Mouse (Mus musculus) liver, adult 2 months (tissue): ENCODE data around the gene Fgf2. TPM values are rescaled to one million over a fixed set of nuclear protein-coding genes. Genes with fewer than 3 reads are reported as not detected.

Experiments used
- DNase-seq: peaks from one replicate; pipeline ENCODE4 v3.0.0-alpha.2; 2011; ENCODE audit warnings: low read depth, low spot score; ENCODE audit errors: extremely low read depth
- H3K27ac ChIP-seq: fragments of 200-500 bp; replicated peaks from 2 replicates; pipeline ENCODE4 v1.5.1; 2012; ENCODE audit warnings: low read depth, mild to moderate bottlenecking, control low read depth, inconsistent platforms, low read length; ENCODE audit not compliant: insufficient read depth
- H3K27me3 ChIP-seq: fragments of 200-500 bp; 2 replicates; pipeline ENCODE4 v1.6.1; 2012; ENCODE audit warnings: mild to moderate bottlenecking, moderate library complexity, low read length, inconsistent platforms; ENCODE audit not compliant: control insufficient read depth, insufficient read depth
- H3K36me3 ChIP-seq: fragments of 200-500 bp; 2 replicates; pipeline ENCODE4 v1.6.1; 2012; ENCODE audit warnings: low read length, inconsistent platforms; ENCODE audit not compliant: control insufficient read depth, insufficient read depth
- H3K4me1 ChIP-seq: fragments of 200-500 bp; 2 replicates; pipeline ENCODE4 v1.6.1; 2011; ENCODE audit warnings: low read length; ENCODE audit not compliant: control insufficient read depth, insufficient read depth
- H3K4me3 ChIP-seq: fragments of 200-500 bp; 2 replicates; pipeline ENCODE4 v1.5.1; 2011; ENCODE audit warnings: low read depth, mild to moderate bottlenecking, control low read depth, low read length, moderate library complexity; ENCODE audit not compliant: insufficient read depth
- H3K79me2 ChIP-seq: fragments of 200-500 bp; 2 replicates; pipeline ENCODE4 v1.6.1; 2012; ENCODE audit warnings: inconsistent platforms, mild to moderate bottlenecking, low read length, moderate library complexity; ENCODE audit not compliant: control insufficient read depth, insufficient read depth
- H3K9ac ChIP-seq: fragments of 200-500 bp; 2 replicates; pipeline ENCODE4 v1.6.1; 2012; ENCODE audit warnings: low read depth, mild to moderate bottlenecking, control low read depth, inconsistent platforms, low read length
- CTCF ChIP-seq: fragments of 200-500 bp; IDR thresholded peaks from 2 replicates; pipeline ENCODE4 v1.5.1; 2011; ENCODE audit warnings: low read depth, low read length, control low read depth
- POLR2A ChIP-seq: fragments of 200-500 bp; IDR thresholded peaks from 2 replicates; pipeline ENCODE4 v1.6.1; 2011; ENCODE audit warnings: low read length, control low read depth; ENCODE audit not compliant: insufficient read depth; ENCODE audit errors: extremely low read depth
- WGBS: fragments of 180-500 bp; shearing (Covaris S2); methylation state at CpG from one replicate; pipeline ENCODE4 v1.1.7; 2018; 5-methylcytosine and 5-hydroxymethylcytosine counted together
- polyA plus RNA-seq: library from polyadenylated mRNA; depleted of rRNA; stranded (reverse); fragments of >200 nt; gene quantifications from 2 replicates; pipeline ENCODE4 v1.2.3, GENCODE M21; 2012
- total RNA-seq: library from RNA; depleted of rRNA; stranded (reverse); fragments of >200 nt; gene quantifications from 2 replicates; pipeline ENCODE4 v1.2.3, GENCODE M21; 2014

Gene Fgf2
- total and polyA plus RNA-seq, 2 experiments = 0.11 to 0.46 TPM

DNA sequence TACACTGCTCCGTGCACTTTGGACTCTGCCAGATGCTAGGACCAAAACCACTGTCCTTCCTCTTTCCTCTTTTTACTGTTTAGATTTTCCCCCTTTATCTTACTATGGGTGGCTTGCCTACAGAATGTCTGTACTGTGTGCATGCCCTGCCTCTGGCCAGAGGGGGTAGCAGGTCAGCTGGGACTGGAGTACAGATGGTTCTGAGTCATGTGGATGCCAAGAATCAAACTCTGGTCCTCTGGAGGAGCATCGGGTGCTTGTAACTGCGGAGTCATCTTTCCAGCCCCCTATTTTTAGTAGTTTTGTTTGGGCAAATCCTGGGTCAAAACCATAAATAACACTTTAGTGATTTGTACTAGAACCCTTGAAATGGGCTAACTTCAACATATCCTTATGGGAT is 65.3 kb downstream of the Fgf2 start:
- Histone ChIP-seq H3K4me3 (no peak overlapping the region), H3K27me3 (no peaks in the 10 kb centered on the region), H3K27ac (no peak overlapping the region), H3K36me3 (peaks cover 15% of the 10 kb centered on the region), H3K9ac (no peak overlapping the region), H3K79me2 (peaks cover 5% of the 10 kb centered on the region; the same call in 1 of the 2 replicates), H3K4me1 (peaks cover 2% of the 10 kb centered on the region; the same call in 1 of the 2 replicates)
- no peak for DNase-seq
- 93% methylated on average over 3 of the region's 3 CpGs for WGBS
- TF ChIP-seq CTCF = no peak
- no peak for TF ChIP-seq POLR2A

DNA sequence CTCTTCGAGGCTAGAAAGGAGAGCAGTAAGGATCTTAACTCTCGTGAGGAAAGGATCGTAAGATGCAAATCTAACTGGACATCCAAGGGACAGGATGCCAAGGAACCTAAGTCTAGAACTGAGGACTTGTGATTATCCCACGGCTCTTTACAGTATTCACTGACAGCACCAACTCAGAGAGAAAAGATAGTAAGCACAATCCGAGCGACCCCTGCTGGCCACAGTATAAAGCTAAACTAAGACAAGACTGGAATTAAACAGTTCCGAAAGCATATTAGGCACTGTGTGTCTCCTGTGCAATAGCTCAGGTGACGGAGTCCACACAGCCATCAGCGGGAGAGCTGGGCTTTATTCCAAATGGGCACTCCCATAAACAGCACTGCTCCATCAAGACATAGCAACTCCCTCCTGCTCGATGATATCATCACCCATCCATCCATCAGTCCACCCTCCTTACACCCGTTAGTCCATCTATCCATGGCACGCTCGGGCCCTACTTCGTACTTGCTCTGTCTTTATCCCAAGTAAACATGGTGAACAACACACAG is 66.3 kb downstream of the Fgf2 start:
- TF ChIP-seq POLR2A (no peak), CTCF (peak; percentile 37; the same call in 1 of the 2 replicates)
- Histone ChIP-seq H3K27me3 (no peaks in the 10 kb centered on the region), H3K36me3 (peaks cover 15% of the 10 kb centered on the region), H3K4me3 (no peak overlapping the region), H3K9ac (no peak overlapping the region), H3K79me2 (peaks cover 5% of the 10 kb centered on the region; the same call in 1 of the 2 replicates), H3K27ac (no peak overlapping the region), H3K4me1 (peaks cover 2% of the 10 kb centered on the region; the same call in 1 of the 2 replicates)
- DNase-seq = peak; percentile 56
- whole genome bisulfite sequencing = 48% methylated on average over 14 of the region's 14 CpGs

DNA sequence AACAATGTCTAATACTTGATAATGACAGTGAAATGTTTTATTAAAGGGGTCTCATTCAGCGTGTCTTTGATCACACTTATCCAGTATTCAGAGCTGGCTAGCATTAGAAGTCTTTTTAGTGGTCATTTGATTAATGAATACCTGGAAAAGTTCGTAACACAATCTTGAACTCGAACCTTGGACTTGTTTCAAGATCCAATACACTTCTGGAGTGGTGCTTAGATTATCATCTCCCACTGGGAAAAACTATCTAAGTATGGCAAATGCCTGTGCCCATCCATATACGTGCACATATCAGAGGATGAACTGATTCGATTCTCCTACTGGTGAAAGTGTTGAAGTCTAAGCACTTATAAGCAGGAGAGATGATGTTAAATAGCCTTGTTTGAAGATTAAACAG is 70.2 kb downstream of the Fgf2 start:
- Histone ChIP-seq H3K36me3 (peaks cover 1% of the 10 kb centered on the region), H3K79me2 (peaks cover under 1% of the 10 kb centered on the region; the same call in 1 of the 2 replicates), H3K27me3 (no peaks in the 10 kb centered on the region), H3K4me1 (peaks cover 2% of the 10 kb centered on the region; the same call in 1 of the 2 replicates), H3K9ac (no peak overlapping the region), H3K27ac (no peak overlapping the region; the same call in 1 of the 2 replicates), H3K4me3 (no peak overlapping the region; the same call in 1 of the 2 replicates)
- DNase-seq = peak; percentile 35
- TF ChIP-seq CTCF (no peak), POLR2A (no peak)
- 36% methylated on average over 5 of the region's 5 CpGs for WGBS

DNA sequence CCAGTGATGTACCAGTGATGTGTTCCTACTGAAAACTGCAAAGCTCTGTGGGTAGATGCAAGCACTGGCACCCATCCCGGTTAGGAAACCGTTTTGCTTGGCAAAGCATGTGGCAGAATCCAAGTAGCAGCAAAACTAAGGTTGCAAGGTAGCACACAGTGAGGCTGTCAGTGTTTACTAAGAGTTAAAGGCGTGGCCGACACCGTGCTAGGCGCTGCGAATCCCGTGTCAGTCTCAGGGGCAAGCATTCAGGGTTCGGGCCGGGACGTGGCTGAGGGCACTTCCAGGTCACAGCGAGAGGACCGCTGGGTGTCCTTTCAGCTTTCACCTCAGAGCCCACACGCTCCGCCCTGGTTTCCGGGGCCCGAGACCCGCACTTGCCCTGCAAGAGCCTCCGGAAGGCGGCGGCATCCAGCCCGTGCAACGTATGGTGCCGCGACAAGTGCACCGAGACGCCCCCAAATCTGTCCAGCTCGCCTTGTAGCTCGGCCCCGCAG is 70.9 kb downstream of the Fgf2 start:
- Histone ChIP-seq H3K27ac (peak overlapping the region; percentile 93), H3K4me3 (peak overlapping the region; percentile 78), H3K4me1 (peaks cover 2% of the 10 kb centered on the region; the same call in 1 of the 2 replicates), H3K9ac (peak overlapping the region; percentile 83), H3K36me3 (no peaks in the 10 kb centered on the region), H3K79me2 (no peaks in the 10 kb centered on the region; the same call in 1 of the 2 replicates), H3K27me3 (no peaks in the 10 kb centered on the region)
- peak; percentile 82 for DNase-seq
- no peak for TF ChIP-seq POLR2A
- WGBS = under 1% methylated on average over 30 of the region's 30 CpGs

DNA sequence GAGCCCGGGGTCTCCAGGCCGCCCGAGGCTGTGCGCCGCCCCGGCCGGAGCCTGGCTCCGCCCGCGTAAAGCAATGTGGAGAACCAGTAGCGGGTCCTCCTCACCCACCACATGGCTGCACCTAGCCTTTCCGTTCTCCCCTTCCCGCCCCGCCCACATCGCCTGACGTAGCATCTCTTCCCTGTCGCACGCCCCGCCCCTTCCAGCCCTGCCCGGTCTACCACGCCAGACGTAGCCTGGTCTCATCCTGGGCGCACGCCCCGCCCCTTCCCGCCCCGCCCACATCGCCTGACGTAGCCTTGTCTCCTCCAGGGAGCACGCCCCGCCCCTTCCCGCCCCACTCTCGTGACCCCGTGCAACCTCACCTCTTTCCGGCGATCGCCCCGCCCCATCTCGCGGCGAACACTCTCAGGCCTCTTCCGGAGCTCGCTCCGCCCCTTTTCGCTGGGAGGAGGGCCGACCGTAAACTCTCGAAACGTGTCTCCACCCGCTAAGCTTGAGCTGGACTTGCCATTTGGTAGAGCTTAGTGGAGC is 71.4 kb downstream of the Fgf2 start, which contains the start of gene Spata5:
Gene Spata5, plus strand, starts transcription at position 439 of the 534 bp plus-strand sequence.
- peak within 1 kb of the TSS; percentile 83 for H3K9ac ChIP-seq
- no peaks in the 10 kb centered on the region for H3K27me3 ChIP-seq
- peak; percentile 93 for DNase-seq
- no peaks in the 10 kb centered on the region for H3K36me3 ChIP-seq
- H3K4me1 ChIP-seq = peaks cover 2% of the 10 kb centered on the region; the same call in 1 of the 2 replicates
- no peaks in the 10 kb centered on the region; the same call in 1 of the 2 replicates for H3K79me2 ChIP-seq
- peak within 1 kb of the TSS; percentile 82 for H3K4me3 ChIP-seq
- peak within 1 kb of the TSS; percentile 93 for H3K27ac ChIP-seq
- TF ChIP-seq CTCF (no peak), POLR2A (peak; percentile 56)
- under 1% methylated on average over 45 of the region's 50 CpGs for WGBS

DNA sequence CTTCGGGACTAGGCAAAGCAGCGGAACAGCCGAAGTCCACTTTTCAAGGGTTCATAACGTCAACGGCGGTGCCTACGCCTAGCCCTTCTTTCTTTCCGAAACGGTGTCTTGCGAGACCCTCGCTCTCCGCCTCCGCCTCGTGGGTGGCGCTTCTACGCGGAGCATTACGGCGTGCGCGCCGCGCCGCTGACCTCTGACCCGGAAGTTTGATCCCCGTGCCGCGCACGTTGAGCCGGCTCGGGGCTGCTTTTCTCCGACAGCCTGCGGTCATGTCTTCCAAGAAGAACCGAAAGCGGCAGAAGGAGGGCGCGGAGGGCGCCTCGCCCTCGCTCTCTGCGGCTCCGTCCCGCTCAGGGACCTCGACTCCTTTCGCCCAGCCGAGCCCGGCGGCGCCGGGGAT is 71.9 kb downstream of the Fgf2 start, which contains the start of gene Nudt6:
Gene Nudt6, minus strand, starts transcription at position 140 of the 400 bp plus-strand sequence.
- H3K9ac ChIP-seq = peak within 1 kb of the TSS; percentile 83
- peaks cover 2% of the 10 kb centered on the region; the same call in 1 of the 2 replicates for H3K4me1 ChIP-seq
- H3K27ac ChIP-seq = peak within 1 kb of the TSS; percentile 93
- H3K27me3 ChIP-seq = no peaks in the 10 kb centered on the region
- DNase-seq = no peak
- WGBS = under 1% methylated on average over 50 of the region's 50 CpGs
- H3K36me3 ChIP-seq = peaks cover 1% of the 10 kb centered on the region; the same call in 1 of the 2 replicates
- peak within 1 kb of the TSS; percentile 82 for H3K4me3 ChIP-seq
- TF ChIP-seq POLR2A (peak; percentile 47; the same call in 1 of the 2 replicates), CTCF (no peak)
- H3K79me2 ChIP-seq = no peaks in the 10 kb centered on the region; the same call in 1 of the 2 replicates
